Mouse (Mus musculus) neutrophil, adult 83 days (primary cell): ENCODE measurements around the gene Mrpl36. TPM values are rescaled to one million over a fixed set of nuclear protein-coding genes. Genes with fewer than 3 reads are reported as not detected.

Source experiments
- total RNA-seq, 2 experiments: library from RNA; stranded (reverse); gene quantifications; one replicate each; pipeline ENCODE4 v1.2.4; 2023

Mrpl36 gene
- total RNA-seq = 10 to 100 TPM; 19.8 to 27.5 TPM

GRCm38 (mm10) chr13:73327827-73328698 lies at the start of gene Mrpl36, which contains the start of gene Ndufs6:
Mrpl36 (plus strand) TSS chr13:73328513.
Ndufs6 (minus strand) TSS chr13:73328542.

Other genes with a start within 250 kb of the Mrpl36 start
- not detected for gene Irx4, start 68.0 kb upstream of the Mrpl36 start, total RNA-seq
- 10 to 100 TPM; 57.3 to 61.0 TPM for gene Ndufs6, start within 50 bp of the Mrpl36 start, total RNA-seq
- 10 to 100 TPM; 48.8 to 62.9 TPM for gene Lpcat1, start 138.7 kb downstream of the Mrpl36 start, total RNA-seq
- not detected for gene Slc6a3, start 208.2 kb downstream of the Mrpl36 start, total RNA-seq